Mouse (Mus musculus): ENCODE results near the gene Slc7a11. TPM values are rescaled to one million over a fixed set of nuclear protein-coding genes. Genes with fewer than 3 reads are reported as not detected.

The Slc7a11 gene
- polyA plus RNA-seq, 1 experiment: 1.4 TPM

GRCm38 (mm10) chr3:49867147-49867950 is 576.1 kb downstream of the Slc7a11 start:
- 64% methylated on average over 7 of the region's 7 CpGs for WGBS
- no peak overlapping the region for H3K27ac ChIP-seq (ENCODE audit: control insufficient read depth, insufficient read depth, low read depth, low read length, poor library complexity)
- H3K4me1 ChIP-seq (ENCODE audit: control insufficient read depth, insufficient read depth, low read length): no peaks in the 10 kb centered on the region
- no peak overlapping the region for H3K4me3 ChIP-seq (replicated peaks; ENCODE audit: control insufficient read depth, low read depth, low read length)
- no peak for TF ChIP-seq POLR2A (IDR thresholded peaks at IDR 0.05; ENCODE audit: borderline replicate concordance, control insufficient read depth, low read depth, low read length)

- H3K4me3 ChIP-seq (replicated peaks; ENCODE audit: control insufficient read depth, low read depth, low read length): no peak overlapping the region
- no peak overlapping the region for H3K27ac ChIP-seq (ENCODE audit: control insufficient read depth, insufficient read depth, low read depth, low read length, poor library complexity)
- 57% methylated on average over 11 of the region's 11 CpGs for WGBS
- no peaks in the 10 kb centered on the region for H3K4me1 ChIP-seq (ENCODE audit: control insufficient read depth, insufficient read depth, low read length)
- TF ChIP-seq POLR2A (IDR thresholded peaks at IDR 0.05; ENCODE audit: borderline replicate concordance, control insufficient read depth, low read depth, low read length) (no peak), CTCF (IDR thresholded peaks at IDR 0.05; ENCODE audit: control insufficient read depth, insufficient read depth, low read length) (no peak)
Measured at GRCm38 (mm10) chr3:49866061-49866515, 577.3 kb downstream of the Slc7a11 start.

- H3K4me1 ChIP-seq (ENCODE audit: control insufficient read depth, insufficient read depth, low read length): no peaks in the 10 kb centered on the region
- 60% methylated on average over 4 of the region's 4 CpGs for WGBS
- TF ChIP-seq CTCF (IDR thresholded peaks at IDR 0.05; ENCODE audit: control insufficient read depth, insufficient read depth, low read length) (no peak), POLR2A (IDR thresholded peaks at IDR 0.05; ENCODE audit: borderline replicate concordance, control insufficient read depth, low read depth, low read length) (no peak)
- H3K27ac ChIP-seq (ENCODE audit: control insufficient read depth, insufficient read depth, low read depth, low read length, poor library complexity): no peak overlapping the region
- no peak overlapping the region for H3K4me3 ChIP-seq (replicated peaks; ENCODE audit: control insufficient read depth, low read depth, low read length)
Measured at GRCm38 (mm10) chr3:49856797-49857196, 586.6 kb downstream of the Slc7a11 start.

- 66% methylated on average over 2 of the region's 2 CpGs for WGBS
- H3K4me1 ChIP-seq (ENCODE audit: control insufficient read depth, insufficient read depth, low read length): no peaks in the 10 kb centered on the region
- TF ChIP-seq POLR2A (IDR thresholded peaks at IDR 0.05; ENCODE audit: borderline replicate concordance, control insufficient read depth, low read depth, low read length) (no peak), CTCF (IDR thresholded peaks at IDR 0.05; ENCODE audit: control insufficient read depth, insufficient read depth, low read length) (no peak)
- H3K27ac ChIP-seq (ENCODE audit: control insufficient read depth, insufficient read depth, low read depth, low read length, poor library complexity): no peak overlapping the region
- no peak overlapping the region for H3K4me3 ChIP-seq (replicated peaks; ENCODE audit: control insufficient read depth, low read depth, low read length)
Measured at GRCm38 (mm10) chr3:49854277-49854676, 589.1 kb downstream of the Slc7a11 start.

GRCm38 (mm10) chr3:49842971-49843370 is 600.4 kb downstream of the Slc7a11 start:
- WGBS: 80% methylated on average over 3 of the region's 3 CpGs
- TF ChIP-seq CTCF (IDR thresholded peaks at IDR 0.05; ENCODE audit: control insufficient read depth, insufficient read depth, low read length) (no peak), POLR2A (IDR thresholded peaks at IDR 0.05; ENCODE audit: borderline replicate concordance, control insufficient read depth, low read depth, low read length) (no peak)
- Histone ChIP-seq H3K4me3 (replicated peaks; ENCODE audit: control insufficient read depth, low read depth, low read length) (no peak overlapping the region), H3K27ac (ENCODE audit: control insufficient read depth, insufficient read depth, low read depth, low read length, poor library complexity) (no peak overlapping the region), H3K4me1 (ENCODE audit: control insufficient read depth, insufficient read depth, low read length) (no peaks in the 10 kb centered on the region)

Data from bone marrow, adult 2 months (tissue).